Mouse (Mus musculus): ENCODE measurements around the gene Erbin. TPM values are rescaled to one million over a fixed set of nuclear protein-coding genes. Genes with fewer than 3 reads are reported as not detected.

Gene Erbin
- polyA plus RNA-seq, 1 experiment from 2014 or later: 16.6 TPM

- Histone ChIP-seq H3K27me3 (ENCODE audit: low read depth, poor library complexity, severe bottlenecking) (no peaks in the 10 kb centered on the region), H3K4me1 (peaks cover 17% of the 10 kb centered on the region), H3K36me3 (no peaks in the 10 kb centered on the region), H3K9me3 (replicated peaks) (no peaks in the 10 kb centered on the region), H3K4me3 (no peak overlapping the region), H3K27ac (no peak overlapping the region)
- no peak for DNase-seq (ENCODE audit: low spot score)
- 85% methylated on average over 6 of the region's 6 CpGs for WGBS
These were observed 3.2 kb upstream of the Erbin start for GRCm38 (mm10) chr13:103923402-103924065.

GRCm38 (mm10) chr13:103921831-103922380 is 1.6 kb upstream of the Erbin start:
- WGBS: 26% methylated on average over 11 of the region's 11 CpGs
- H3K9me3 ChIP-seq (replicated peaks): no peaks in the 10 kb centered on the region
- H3K4me3 ChIP-seq: peak overlapping the region; percentile 91
- no peak for DNase-seq (ENCODE audit: low spot score)
- peak overlapping the region; percentile 100 for H3K27ac ChIP-seq
- no peaks in the 10 kb centered on the region for H3K27me3 ChIP-seq (ENCODE audit: low read depth, poor library complexity, severe bottlenecking)
- H3K4me1 ChIP-seq: peaks cover 28% of the 10 kb centered on the region
- no peaks in the 10 kb centered on the region for H3K36me3 ChIP-seq

- WGBS: 2% methylated on average over 123 of the region's 125 CpGs
These were observed 868 bp upstream of the Erbin start for GRCm38 (mm10) chr13:103920933-103921830.

GRCm38 (mm10) chr13:103919956-103920260 is 406 bp downstream of the Erbin start:
- peak overlapping the region; percentile 100 for H3K27ac ChIP-seq
- peak overlapping the region; percentile 91 for H3K4me3 ChIP-seq
- DNase-seq (ENCODE audit: low spot score): no peak
- no peaks in the 10 kb centered on the region for H3K36me3 ChIP-seq
- under 1% methylated on average over 20 of the region's 20 CpGs for WGBS
- no peaks in the 10 kb centered on the region for H3K9me3 ChIP-seq (replicated peaks)
- H3K4me1 ChIP-seq: peaks cover 28% of the 10 kb centered on the region
- no peaks in the 10 kb centered on the region for H3K27me3 ChIP-seq (ENCODE audit: low read depth, poor library complexity, severe bottlenecking)

More at GRCm38 (mm10) chr13:103920933-103921830, 868 bp upstream of the Erbin start:
- Histone ChIP-seq H3K4me3 (peak overlapping the region; percentile 91), H3K4me1 (peaks cover 28% of the 10 kb centered on the region), H3K36me3 (no peaks in the 10 kb centered on the region), H3K9me3 (replicated peaks) (no peaks in the 10 kb centered on the region), H3K27me3 (ENCODE audit: low read depth, poor library complexity, severe bottlenecking) (no peaks in the 10 kb centered on the region), H3K27ac (peak overlapping the region; percentile 100)
- peak; percentile 89 for DNase-seq (ENCODE audit: low spot score)

GRCm38 (mm10) chr13:103919234-103919955 is 919 bp downstream of the Erbin start:
- Histone ChIP-seq H3K36me3 (no peaks in the 10 kb centered on the region), H3K27ac (peak overlapping the region; percentile 100), H3K4me1 (peaks cover 28% of the 10 kb centered on the region), H3K27me3 (ENCODE audit: low read depth, poor library complexity, severe bottlenecking) (no peaks in the 10 kb centered on the region), H3K4me3 (peak overlapping the region; percentile 91), H3K9me3 (replicated peaks) (no peaks in the 10 kb centered on the region)
- DNase-seq (ENCODE audit: low spot score): peak; percentile 51
- under 1% methylated on average over 32 of the region's 32 CpGs for WGBS

- peak overlapping the region; percentile 100; the same call in 1 of the 2 replicates for H3K27ac ChIP-seq
- H3K4me3 ChIP-seq: peak overlapping the region; percentile 91
- DNase-seq (ENCODE audit: low spot score): no peak
- no peaks in the 10 kb centered on the region for H3K36me3 ChIP-seq
- no peaks in the 10 kb centered on the region for H3K27me3 ChIP-seq (ENCODE audit: low read depth, poor library complexity, severe bottlenecking)
- H3K4me1 ChIP-seq: peaks cover 28% of the 10 kb centered on the region
- H3K9me3 ChIP-seq (replicated peaks): no peaks in the 10 kb centered on the region
- WGBS: 49% methylated on average over 3 of the region's 3 CpGs
These were observed 1.9 kb downstream of the Erbin start for GRCm38 (mm10) chr13:103918432-103918831.

GRCm38 (mm10) chr13:103914114-103914736 is 6.1 kb downstream of the Erbin start:
- Histone ChIP-seq H3K36me3 (no peaks in the 10 kb centered on the region), H3K9me3 (replicated peaks) (no peaks in the 10 kb centered on the region), H3K4me1 (peaks cover 12% of the 10 kb centered on the region), H3K4me3 (no peak overlapping the region), H3K27ac (no peak overlapping the region), H3K27me3 (ENCODE audit: low read depth, poor library complexity, severe bottlenecking) (no peaks in the 10 kb centered on the region)
- no peak for DNase-seq (ENCODE audit: low spot score)
- 88% methylated on average over 4 of the region's 4 CpGs for WGBS

GRCm38 (mm10) chr13:103912351-103912750 is 8.0 kb downstream of the Erbin start:
- 90% methylated on average over 3 of the region's 3 CpGs for WGBS
- Histone ChIP-seq H3K4me1 (0 out of 2 replicates have a peak, but pooled peaks cover 2% of the 10 kb centered on the region), H3K27me3 (ENCODE audit: low read depth, poor library complexity, severe bottlenecking) (no peaks in the 10 kb centered on the region), H3K9me3 (replicated peaks) (no peaks in the 10 kb centered on the region), H3K4me3 (no peak overlapping the region), H3K36me3 (no peaks in the 10 kb centered on the region), H3K27ac (no peak overlapping the region)
- no peak for DNase-seq (ENCODE audit: low spot score)

- H3K27me3 ChIP-seq (ENCODE audit: low read depth, poor library complexity, severe bottlenecking): no peaks in the 10 kb centered on the region
- DNase-seq (ENCODE audit: low spot score): no peak
- no peak overlapping the region for H3K4me3 ChIP-seq
- WGBS: 95% methylated on average over 1 of the region's 1 CpGs
- H3K36me3 ChIP-seq: no peaks in the 10 kb centered on the region
- no peaks in the 10 kb centered on the region for H3K4me1 ChIP-seq
- H3K27ac ChIP-seq: no peak overlapping the region
- H3K9me3 ChIP-seq (replicated peaks): no peaks in the 10 kb centered on the region
These were observed 9.7 kb downstream of the Erbin start for GRCm38 (mm10) chr13:103910598-103910997.

- Histone ChIP-seq H3K36me3 (no peaks in the 10 kb centered on the region), H3K4me1 (no peaks in the 10 kb centered on the region), H3K27ac (no peak overlapping the region), H3K9me3 (replicated peaks) (no peaks in the 10 kb centered on the region), H3K4me3 (no peak overlapping the region), H3K27me3 (ENCODE audit: low read depth, poor library complexity, severe bottlenecking) (no peaks in the 10 kb centered on the region)
- 90% methylated on average over 3 of the region's 3 CpGs for WGBS
- no peak for DNase-seq (ENCODE audit: low spot score)
These were observed 10.4 kb downstream of the Erbin start for GRCm38 (mm10) chr13:103909894-103910293.

- no peaks in the 10 kb centered on the region for H3K27me3 ChIP-seq (ENCODE audit: low read depth, poor library complexity, severe bottlenecking)
- H3K4me3 ChIP-seq: no peak overlapping the region
- no peaks in the 10 kb centered on the region for H3K4me1 ChIP-seq
- WGBS: 95% methylated on average over 1 of the region's 1 CpGs
- H3K36me3 ChIP-seq: peaks cover 23% of the 10 kb centered on the region
- no peak for DNase-seq (ENCODE audit: low spot score)
- no peak overlapping the region for H3K27ac ChIP-seq
- 0 out of 2 replicates have a peak, but pooled peaks cover 3% of the 10 kb centered on the region for H3K9me3 ChIP-seq (replicated peaks)
These were observed 20.3 kb downstream of the Erbin start for GRCm38 (mm10) chr13:103900015-103900414.

- no peak for DNase-seq (ENCODE audit: low spot score)
- 96% methylated on average over 4 of the region's 4 CpGs for WGBS
- no peak overlapping the region for H3K4me3 ChIP-seq
These were observed 22.7 kb downstream of the Erbin start for GRCm38 (mm10) chr13:103897606-103898005.

More at GRCm38 (mm10) chr13:103897606-103898005, 22.7 kb downstream of the Erbin start:
- Histone ChIP-seq H3K27ac (no peak overlapping the region), H3K27me3 (ENCODE audit: low read depth, poor library complexity, severe bottlenecking) (no peaks in the 10 kb centered on the region), H3K4me1 (no peaks in the 10 kb centered on the region), H3K36me3 (peaks cover 23% of the 10 kb centered on the region), H3K9me3 (replicated peaks) (0 out of 2 replicates have a peak, but pooled peaks cover 3% of the 10 kb centered on the region)
